Mouse (Mus musculus): ENCODE data around the gene Ifi35.
"Not testable (repeated sequence)": the region's sequence is repeated elsewhere in the genome, so short reads cannot be mapped to it uniquely, and the experiment has no call there.

Ifi35 gene

GRCm38 (mm10) chr11:101447786-101448185 is 421 bp upstream of the Ifi35 start:
- DNase-seq (ENCODE audit: low spot score in 2 of 2), result no peak

GRCm38 (mm10) chr11:101448899-101449298 is 692 bp downstream of the Ifi35 start:
- DNase-seq (ENCODE audit: low spot score in 2 of 2), result no peak

GRCm38 (mm10) chr11:101449596-101449995 is 1.4 kb downstream of the Ifi35 start:
- DNase-seq (ENCODE audit: low spot score in 2 of 2), result not testable (repeated sequence)

GRCm38 (mm10) chr11:101450394-101450793 is 2.2 kb downstream of the Ifi35 start:
- DNase-seq (ENCODE audit: low spot score in 2 of 2), result no peak

GRCm38 (mm10) chr11:101451536-101451935 is 3.3 kb downstream of the Ifi35 start:
- no peak for DNase-seq (ENCODE audit: low spot score in 2 of 2)

- DNase-seq (ENCODE audit: low spot score in 2 of 2), result no peak
Observed at GRCm38 (mm10) chr11:101452093-101452774, 4.0 kb downstream of the Ifi35 start.

GRCm38 (mm10) chr11:101454702-101455101 is 6.5 kb downstream of the Ifi35 start:
- DNase-seq (ENCODE audit: low spot score in 2 of 2), result no peak

GRCm38 (mm10) chr11:101455627-101456026 is 7.4 kb downstream of the Ifi35 start:
- DNase-seq (ENCODE audit: low spot score in 2 of 2), result no peak

GRCm38 (mm10) chr11:101457631-101458030 is 9.4 kb downstream of the Ifi35 start:
- no peak for DNase-seq (ENCODE audit: low spot score in 2 of 2)

- no peak for DNase-seq (ENCODE audit: low spot score in 2 of 2)
Observed at GRCm38 (mm10) chr11:101458217-101458616, 10.0 kb downstream of the Ifi35 start.

GRCm38 (mm10) chr11:101459716-101460115 is 11.5 kb downstream of the Ifi35 start:
- DNase-seq (ENCODE audit: low spot score in 2 of 2), result no peak

- no peak for DNase-seq (ENCODE audit: low spot score in 2 of 2)
Observed at GRCm38 (mm10) chr11:101460321-101460720, 12.1 kb downstream of the Ifi35 start.

GRCm38 (mm10) chr11:101462141-101462540 is 13.9 kb downstream of the Ifi35 start:
- DNase-seq (ENCODE audit: low spot score in 2 of 2), result no peak

GRCm38 (mm10) chr11:101462583-101463440 is 14.6 kb downstream of the Ifi35 start:
- no peak for DNase-seq (ENCODE audit: low spot score in 2 of 2)

- no peak for DNase-seq (ENCODE audit: low spot score in 2 of 2)
Observed at GRCm38 (mm10) chr11:101464211-101465100, 16.2 kb downstream of the Ifi35 start, which contains the start of gene Rnd2. TSS of gene Rnd2 (plus strand) at chr11:101464999.

- peak in 1 of 2 experiments; percentile 67 for DNase-seq (ENCODE audit: low spot score in 2 of 2)
Observed at GRCm38 (mm10) chr11:101465101-101465868, 17.1 kb downstream of the Ifi35 start.

GRCm38 (mm10) chr11:101465869-101466551 is 17.8 kb downstream of the Ifi35 start, which contains the start of gene Vat1:
TSS of gene Vat1 (minus strand) at chr11:101466230.
- DNase-seq (ENCODE audit: low spot score in 2 of 2), result no peak

- not testable (repeated sequence) for DNase-seq (ENCODE audit: low spot score in 2 of 2)
Observed at GRCm38 (mm10) chr11:101466552-101466950, 18.3 kb downstream of the Ifi35 start.

GRCm38 (mm10) chr11:101467477-101468262 is 19.5 kb downstream of the Ifi35 start:
- DNase-seq (ENCODE audit: low spot score in 2 of 2), result peak in 1 of 2 experiments; percentile 77

Data from cerebellum, postnatal 4 days (tissue).